Mouse (Mus musculus): ENCODE data around the gene Vps72. TPM values are rescaled to one million over a fixed set of nuclear protein-coding genes. Genes with fewer than 3 reads are reported as not detected.

The Vps72 gene
- polyA plus RNA-seq, 1 experiment from 2014 or later: 92.5 TPM

GRCm38 (mm10) chr3:95139586-95140288 is 28.9 kb downstream of the Vps72 start:
- 59% methylated on average over 25 of the region's 25 CpGs for WGBS
- H3K4me1 ChIP-seq (ENCODE audit: control insufficient read depth, insufficient read depth, low read length): peaks cover 9% of the 10 kb centered on the region
- H3K27me3 ChIP-seq (ENCODE audit: control insufficient read depth, insufficient read depth, low read length): no peaks in the 10 kb centered on the region
- no peak overlapping the region for H3K9ac ChIP-seq (ENCODE audit: low read length)
- no peak overlapping the region for H3K27ac ChIP-seq (ENCODE audit: low read length)
- ATAC-seq (replicated peaks; ENCODE audit: extremely low read depth, insufficient read depth, low FRiP score): no peak
- no peaks in the 10 kb centered on the region for H3K9me3 ChIP-seq (replicated peaks; ENCODE audit: control insufficient read depth, low read length)
- H3K4me2 ChIP-seq (ENCODE audit: low read depth, low read length): peak overlapping the region; percentile 3
- peaks cover 4% of the 10 kb centered on the region; the same call in 1 of the 2 replicates for H3K36me3 ChIP-seq (ENCODE audit: control insufficient read depth, insufficient read depth)
- no peak overlapping the region for H3K4me3 ChIP-seq (ENCODE audit: low read length)

GRCm38 (mm10) chr3:95140289-95140595 is 29.4 kb downstream of the Vps72 start:
- Histone ChIP-seq H3K36me3 (ENCODE audit: control insufficient read depth, insufficient read depth) (peaks cover 4% of the 10 kb centered on the region; the same call in 1 of the 2 replicates), H3K27me3 (ENCODE audit: control insufficient read depth, insufficient read depth, low read length) (no peaks in the 10 kb centered on the region), H3K4me1 (ENCODE audit: control insufficient read depth, insufficient read depth, low read length) (peaks cover 5% of the 10 kb centered on the region), H3K4me2 (ENCODE audit: low read depth, low read length) (peak overlapping the region; percentile 3), H3K4me3 (ENCODE audit: low read length) (no peak overlapping the region), H3K9me3 (replicated peaks; ENCODE audit: control insufficient read depth, low read length) (no peaks in the 10 kb centered on the region), H3K27ac (ENCODE audit: low read length) (no peak overlapping the region), H3K9ac (ENCODE audit: low read length) (no peak overlapping the region)
- WGBS: 66% methylated on average over 18 of the region's 18 CpGs
- no peak for ATAC-seq (replicated peaks; ENCODE audit: extremely low read depth, insufficient read depth, low FRiP score)

- WGBS: 88% methylated on average over 6 of the region's 6 CpGs
- H3K4me3 ChIP-seq (ENCODE audit: low read length): no peak overlapping the region
- H3K9ac ChIP-seq (ENCODE audit: low read length): no peak overlapping the region
- no peak overlapping the region for H3K4me2 ChIP-seq (ENCODE audit: low read depth, low read length)
- H3K9me3 ChIP-seq (replicated peaks; ENCODE audit: control insufficient read depth, low read length): no peaks in the 10 kb centered on the region
- no peaks in the 10 kb centered on the region for H3K4me1 ChIP-seq (ENCODE audit: control insufficient read depth, insufficient read depth, low read length)
- H3K27ac ChIP-seq (ENCODE audit: low read length): no peak overlapping the region
- peaks cover 4% of the 10 kb centered on the region; the same call in 1 of the 2 replicates for H3K36me3 ChIP-seq (ENCODE audit: control insufficient read depth, insufficient read depth)
- H3K27me3 ChIP-seq (ENCODE audit: control insufficient read depth, insufficient read depth, low read length): no peaks in the 10 kb centered on the region
- ATAC-seq (replicated peaks; ENCODE audit: extremely low read depth, insufficient read depth, low FRiP score): no peak
Observed at GRCm38 (mm10) chr3:95140795-95141194, 30.0 kb downstream of the Vps72 start.

GRCm38 (mm10) chr3:95141474-95141873 is 30.7 kb downstream of the Vps72 start:
- peak overlapping the region; percentile 51 for H3K27ac ChIP-seq (ENCODE audit: low read length)
- no peak overlapping the region for H3K9ac ChIP-seq (ENCODE audit: low read length)
- peaks cover 4% of the 10 kb centered on the region; the same call in 1 of the 2 replicates for H3K36me3 ChIP-seq (ENCODE audit: control insufficient read depth, insufficient read depth)
- WGBS: 80% methylated on average over 9 of the region's 9 CpGs
- H3K4me3 ChIP-seq (ENCODE audit: low read length): 0 out of 2 replicates have a peak overlapping the region, but pooled peaks have one; percentile 6
- H3K4me2 ChIP-seq (ENCODE audit: low read depth, low read length): no peak overlapping the region
- no peaks in the 10 kb centered on the region for H3K4me1 ChIP-seq (ENCODE audit: control insufficient read depth, insufficient read depth, low read length)
- no peak for ATAC-seq (replicated peaks; ENCODE audit: extremely low read depth, insufficient read depth, low FRiP score)
- H3K9me3 ChIP-seq (replicated peaks; ENCODE audit: control insufficient read depth, low read length): no peaks in the 10 kb centered on the region
- no peaks in the 10 kb centered on the region for H3K27me3 ChIP-seq (ENCODE audit: control insufficient read depth, insufficient read depth, low read length)

GRCm38 (mm10) chr3:95141952-95142616 is 31.3 kb downstream of the Vps72 start, which contains the start of gene Tnfaip8l2:
Gene Tnfaip8l2 (minus strand): TSS chr3:95142360.
- WGBS: 73% methylated on average over 10 of the region's 10 CpGs
- H3K36me3 ChIP-seq (ENCODE audit: control insufficient read depth, insufficient read depth): peaks cover 4% of the 10 kb centered on the region; the same call in 1 of the 2 replicates
- H3K9ac ChIP-seq (ENCODE audit: low read length): no peak within 1 kb of the TSS; the same call in 1 of the 2 replicates
- peak within 1 kb of the TSS; percentile 6; the same call in 1 of the 2 replicates for H3K4me3 ChIP-seq (ENCODE audit: low read length)
- no peak for ATAC-seq (replicated peaks; ENCODE audit: extremely low read depth, insufficient read depth, low FRiP score)
- H3K9me3 ChIP-seq (replicated peaks; ENCODE audit: control insufficient read depth, low read length): no peaks in the 10 kb centered on the region
- H3K4me1 ChIP-seq (ENCODE audit: control insufficient read depth, insufficient read depth, low read length): no peaks in the 10 kb centered on the region
- H3K4me2 ChIP-seq (ENCODE audit: low read depth, low read length): no peak within 1 kb of the TSS; the same call in 1 of the 2 replicates
- no peaks in the 10 kb centered on the region for H3K27me3 ChIP-seq (ENCODE audit: control insufficient read depth, insufficient read depth, low read length)
- H3K27ac ChIP-seq (ENCODE audit: low read length): peak within 1 kb of the TSS; percentile 51

- WGBS: 6% methylated on average over 5 of the region's 5 CpGs
- Histone ChIP-seq H3K27me3 (ENCODE audit: control insufficient read depth, insufficient read depth, low read length) (no peaks in the 10 kb centered on the region), H3K36me3 (ENCODE audit: control insufficient read depth, insufficient read depth) (peaks cover 4% of the 10 kb centered on the region; the same call in 1 of the 2 replicates), H3K4me1 (ENCODE audit: control insufficient read depth, insufficient read depth, low read length) (no peaks in the 10 kb centered on the region), H3K9me3 (replicated peaks; ENCODE audit: control insufficient read depth, low read length) (no peaks in the 10 kb centered on the region), H3K4me3 (ENCODE audit: low read length) (no peak overlapping the region), H3K27ac (ENCODE audit: low read length) (no peak overlapping the region), H3K4me2 (ENCODE audit: low read depth, low read length) (no peak overlapping the region), H3K9ac (ENCODE audit: low read length) (no peak overlapping the region)
- ATAC-seq (replicated peaks; ENCODE audit: extremely low read depth, insufficient read depth, low FRiP score): peak; percentile 64
Observed at GRCm38 (mm10) chr3:95142617-95143011, 31.8 kb downstream of the Vps72 start.

GRCm38 (mm10) chr3:95147924-95148323 is 37.1 kb downstream of the Vps72 start:
- no peak overlapping the region for H3K4me3 ChIP-seq (ENCODE audit: low read length)
- H3K9me3 ChIP-seq (replicated peaks; ENCODE audit: control insufficient read depth, low read length): no peaks in the 10 kb centered on the region
- H3K4me2 ChIP-seq (ENCODE audit: low read depth, low read length): no peak overlapping the region
- no peaks in the 10 kb centered on the region for H3K4me1 ChIP-seq (ENCODE audit: control insufficient read depth, insufficient read depth, low read length)
- ATAC-seq (replicated peaks; ENCODE audit: extremely low read depth, insufficient read depth, low FRiP score): no peak
- no peak overlapping the region for H3K27ac ChIP-seq (ENCODE audit: low read length)
- no peaks in the 10 kb centered on the region for H3K27me3 ChIP-seq (ENCODE audit: control insufficient read depth, insufficient read depth, low read length)
- H3K9ac ChIP-seq (ENCODE audit: low read length): no peak overlapping the region
- WGBS: 68% methylated on average over 3 of the region's 3 CpGs
- H3K36me3 ChIP-seq (ENCODE audit: control insufficient read depth, insufficient read depth): no peaks in the 10 kb centered on the region

GRCm38 (mm10) chr3:95153874-95154273 is 43.1 kb downstream of the Vps72 start:
- no peak for ATAC-seq (replicated peaks; ENCODE audit: extremely low read depth, insufficient read depth, low FRiP score)
- 49% methylated on average over 4 of the region's 4 CpGs for WGBS
- Histone ChIP-seq H3K36me3 (ENCODE audit: control insufficient read depth, insufficient read depth) (no peaks in the 10 kb centered on the region), H3K4me2 (ENCODE audit: low read depth, low read length) (no peak overlapping the region), H3K27ac (ENCODE audit: low read length) (no peak overlapping the region), H3K9me3 (replicated peaks; ENCODE audit: control insufficient read depth, low read length) (no peaks in the 10 kb centered on the region), H3K4me3 (ENCODE audit: low read length) (no peak overlapping the region), H3K4me1 (ENCODE audit: control insufficient read depth, insufficient read depth, low read length) (no peaks in the 10 kb centered on the region), H3K27me3 (ENCODE audit: control insufficient read depth, insufficient read depth, low read length) (no peaks in the 10 kb centered on the region), H3K9ac (ENCODE audit: low read length) (no peak overlapping the region)

- no peak overlapping the region for H3K27ac ChIP-seq (ENCODE audit: low read length)
- H3K4me3 ChIP-seq (ENCODE audit: low read length): peak overlapping the region; percentile 62
- H3K9me3 ChIP-seq (replicated peaks; ENCODE audit: control insufficient read depth, low read length): no peaks in the 10 kb centered on the region
- 19% methylated on average over 8 of the region's 8 CpGs for WGBS
- peaks cover 31% of the 10 kb centered on the region for H3K4me1 ChIP-seq (ENCODE audit: control insufficient read depth, insufficient read depth, low read length)
- no peaks in the 10 kb centered on the region for H3K36me3 ChIP-seq (ENCODE audit: control insufficient read depth, insufficient read depth)
- H3K9ac ChIP-seq (ENCODE audit: low read length): peak overlapping the region; percentile 58
- ATAC-seq (replicated peaks; ENCODE audit: extremely low read depth, insufficient read depth, low FRiP score): no peak
- peak overlapping the region; percentile 95 for H3K4me2 ChIP-seq (ENCODE audit: low read depth, low read length)
- no peaks in the 10 kb centered on the region for H3K27me3 ChIP-seq (ENCODE audit: control insufficient read depth, insufficient read depth, low read length)
Observed at GRCm38 (mm10) chr3:95159511-95159986, 48.7 kb downstream of the Vps72 start.
